Mouse (Mus musculus): ENCODE results near the gene Med12l. TPM values are rescaled to one million over a fixed set of nuclear protein-coding genes. Genes with fewer than 3 reads are reported as not detected.
A peak's percentile ranks its signal among the peaks of the same experiment; 100 is the strongest.

Med12l gene
- total RNA-seq, 1 experiment from 2014 or later, result 18.3 TPM

DNA sequence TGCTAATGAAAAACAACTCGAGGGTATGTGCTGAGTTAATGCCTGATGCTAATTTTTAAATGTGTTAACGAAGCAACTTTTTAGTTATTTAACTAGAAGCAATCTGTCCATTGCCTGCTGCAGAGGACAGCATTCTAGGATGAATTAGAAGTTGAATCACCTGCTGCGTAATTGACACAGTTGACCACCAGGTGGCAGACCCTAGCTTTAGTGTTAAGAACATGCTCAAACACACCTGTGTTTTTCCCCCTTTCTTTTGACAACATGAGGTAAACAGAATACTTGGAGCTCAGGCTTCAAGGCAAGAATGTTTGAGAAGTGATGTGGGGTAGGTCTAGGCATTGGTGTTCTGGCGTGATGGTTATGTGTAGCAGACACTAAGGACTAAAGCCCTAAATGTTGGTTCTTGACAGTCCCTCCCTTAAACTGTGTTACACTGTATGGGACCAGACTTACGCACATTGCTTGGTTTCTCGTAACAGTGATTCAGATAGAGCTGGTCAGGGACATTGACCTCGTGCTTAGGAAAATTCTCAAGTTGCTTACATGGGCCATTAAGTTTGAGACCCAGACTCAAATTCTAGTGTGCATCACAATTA, 315.8 kb downstream of the Med12l start:
- peak; percentile 63 for DNase-seq

DNA sequence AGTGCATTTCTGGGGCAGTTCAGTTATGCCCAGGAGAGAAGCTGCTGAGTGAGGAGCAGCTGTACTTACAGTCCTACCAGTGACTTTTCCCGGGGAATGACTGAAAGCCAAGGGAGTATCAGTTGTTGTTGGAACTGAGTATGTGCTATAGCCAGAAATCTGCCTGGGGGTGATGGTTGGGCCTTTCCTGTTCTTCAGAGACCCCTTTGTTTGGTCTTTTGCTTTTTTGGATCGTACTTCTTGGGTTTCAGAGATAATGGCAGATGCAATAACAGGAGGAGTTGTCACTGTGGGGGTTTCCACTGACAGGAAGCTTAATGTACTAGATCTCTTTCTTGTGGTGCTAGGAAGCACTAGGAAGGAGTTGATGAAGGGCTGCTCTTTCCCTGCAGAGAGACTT, 322.9 kb downstream of the Med12l start:
- no peak for DNase-seq

DNA sequence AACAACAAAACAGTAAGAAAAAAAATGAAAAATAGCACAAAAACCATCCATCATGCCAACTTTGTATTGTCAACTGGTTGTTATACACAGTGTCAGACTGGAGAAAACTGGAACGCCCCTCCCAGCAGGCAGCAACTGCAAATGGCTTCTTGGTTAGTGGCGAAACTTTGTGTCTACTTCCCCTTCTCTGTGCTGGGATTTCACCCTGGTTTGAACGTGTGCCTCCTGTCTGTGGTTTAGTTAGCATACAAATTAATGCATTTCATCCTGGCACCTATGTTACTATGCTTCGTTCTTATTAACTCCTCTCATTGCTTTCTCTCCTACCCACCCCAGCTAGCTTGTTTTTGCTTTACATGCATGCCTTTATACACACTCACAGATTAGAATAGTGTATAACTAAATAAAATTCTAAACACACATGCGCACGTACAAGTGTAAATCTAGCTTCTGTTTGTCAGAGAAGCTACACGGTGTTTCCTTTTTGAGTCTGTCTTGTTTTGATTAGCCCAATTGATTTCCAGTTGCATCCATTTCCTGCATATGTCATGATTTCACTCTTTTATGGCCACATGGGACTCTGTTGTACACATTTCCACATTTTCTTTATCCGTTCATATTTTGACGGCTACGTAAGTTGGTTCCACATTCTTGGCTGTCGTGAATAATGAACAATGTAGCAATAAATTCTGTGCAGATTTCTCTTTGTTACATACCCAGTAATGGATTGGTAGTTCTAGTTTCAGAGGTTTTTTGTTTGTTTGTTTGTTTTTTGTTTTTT, 336.2 kb downstream of the Med12l start:
- no peak for DNase-seq

DNA sequence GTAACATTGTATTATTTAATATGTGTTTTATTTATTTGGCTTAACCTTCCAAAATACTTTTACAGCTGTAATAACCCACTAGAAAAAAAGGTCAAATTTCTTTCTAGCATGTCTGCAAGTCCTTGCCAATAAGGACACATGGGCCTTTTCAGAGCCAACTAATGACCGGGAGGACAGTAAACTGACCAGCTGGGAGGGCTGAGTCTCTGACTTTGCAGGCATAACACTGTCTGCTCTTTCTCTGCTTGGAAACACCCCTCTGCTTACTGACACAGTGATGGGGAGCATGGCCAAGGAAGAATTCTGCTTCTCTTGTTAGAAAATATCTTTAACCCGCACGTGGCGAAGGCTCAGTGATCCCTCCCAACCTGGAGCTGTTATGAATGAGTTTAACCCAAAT, 337.4 kb downstream of the Med12l start:
- DNase-seq, result no peak

DNA sequence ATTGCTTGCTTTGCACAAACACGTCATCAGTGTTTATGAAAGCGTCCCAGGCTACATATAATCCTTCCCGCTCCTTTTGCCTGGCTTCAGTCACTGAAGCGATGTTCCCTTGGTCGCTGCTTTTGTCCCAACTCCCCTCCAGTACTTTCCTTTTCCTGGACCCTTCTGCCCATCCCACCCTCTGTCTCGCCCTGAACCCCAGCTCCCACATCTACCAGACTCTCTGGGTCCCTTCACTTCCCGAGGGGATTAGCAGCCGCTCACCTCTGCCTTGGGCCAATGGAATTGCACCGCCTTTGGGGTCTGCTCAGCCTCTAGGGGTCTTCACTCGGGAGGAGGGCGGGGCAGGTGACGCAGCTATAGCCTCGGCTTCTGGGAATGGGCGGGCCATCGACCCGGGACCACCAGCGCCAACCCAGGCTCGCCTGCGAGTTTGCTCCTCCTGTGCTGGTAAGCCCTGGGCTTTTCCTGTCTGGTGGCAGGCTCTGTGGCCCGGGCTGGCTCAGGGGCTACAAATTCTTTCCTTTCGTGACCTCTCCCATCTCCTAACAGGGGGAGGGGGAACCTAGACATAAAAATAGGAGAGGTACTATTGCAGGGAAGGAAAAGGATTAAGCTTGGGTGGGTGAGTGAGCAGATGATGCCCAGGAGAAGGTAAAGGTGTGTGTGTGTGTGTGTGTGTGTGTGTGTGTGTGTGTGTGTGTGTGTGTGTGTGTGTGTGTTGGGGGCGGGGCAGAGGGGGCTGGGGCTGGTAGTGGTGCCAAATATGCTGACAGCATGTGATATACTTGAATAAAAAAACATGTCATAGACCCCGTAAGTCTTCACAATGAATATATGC, 338.7 kb downstream of the Med12l start, which contains the start of gene Igsf10:
Igsf10 (minus strand) TSS at position 330 of the 841 bp plus-strand sequence.
- DNase-seq, result peak; percentile 24

DNA sequence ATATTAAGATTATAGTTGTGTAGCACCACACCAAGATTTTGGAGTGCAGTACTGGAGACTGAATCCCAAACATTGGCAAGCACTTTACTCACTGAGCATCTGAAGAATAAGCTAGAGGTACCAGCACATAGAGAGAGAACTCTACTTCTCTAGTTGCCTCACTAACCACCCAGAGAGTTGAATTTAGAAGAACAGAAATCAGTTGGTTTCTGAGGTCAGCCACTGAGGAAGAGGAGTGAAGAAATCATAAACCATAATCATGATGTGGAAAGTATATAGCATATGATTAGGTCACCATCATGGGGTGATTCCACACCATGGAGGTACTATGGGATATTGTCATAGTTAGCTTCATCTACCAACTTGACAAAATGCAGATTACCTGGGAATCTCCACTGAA, 346.1 kb downstream of the Med12l start:
- no peak for DNase-seq

DNA sequence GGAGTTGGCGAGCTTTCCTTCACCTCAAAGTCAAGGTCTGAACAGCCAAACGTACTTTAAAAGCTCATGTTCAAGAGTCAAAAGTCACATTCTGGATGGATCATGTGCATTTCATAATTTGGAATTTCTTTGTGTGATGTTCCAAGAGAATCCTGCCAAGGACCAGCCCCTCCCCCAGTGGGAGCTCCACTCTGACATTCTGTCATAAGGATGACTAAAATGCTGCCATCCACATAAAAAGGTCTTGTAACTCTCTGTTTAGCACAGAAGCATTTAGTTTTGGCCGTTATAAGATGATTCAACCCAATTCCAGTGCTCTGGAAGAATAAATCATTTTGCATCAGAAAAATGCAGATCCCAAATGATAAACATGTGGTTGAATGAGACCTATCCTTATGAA, 348.5 kb downstream of the Med12l start:
- peak; percentile 48 for DNase-seq

DNA sequence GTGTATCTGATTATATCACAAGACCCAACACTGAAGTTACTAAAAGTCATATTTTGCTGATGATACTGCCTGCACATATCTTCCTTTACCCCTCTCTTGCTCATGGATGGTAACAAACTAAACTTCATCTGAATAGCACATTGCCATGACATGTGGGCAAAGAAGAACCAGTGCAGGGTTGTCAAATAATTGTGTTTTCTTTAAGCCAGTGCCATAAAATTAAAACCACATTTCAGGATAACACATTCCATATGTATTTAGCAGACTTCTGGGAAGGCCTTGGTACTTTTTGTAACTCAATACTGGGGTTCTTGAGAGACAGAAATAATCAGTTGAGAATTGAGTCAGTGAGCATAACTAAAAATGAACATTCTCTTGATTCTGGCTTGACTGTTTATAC, 354.5 kb downstream of the Med12l start:
- no peak for DNase-seq

DNA sequence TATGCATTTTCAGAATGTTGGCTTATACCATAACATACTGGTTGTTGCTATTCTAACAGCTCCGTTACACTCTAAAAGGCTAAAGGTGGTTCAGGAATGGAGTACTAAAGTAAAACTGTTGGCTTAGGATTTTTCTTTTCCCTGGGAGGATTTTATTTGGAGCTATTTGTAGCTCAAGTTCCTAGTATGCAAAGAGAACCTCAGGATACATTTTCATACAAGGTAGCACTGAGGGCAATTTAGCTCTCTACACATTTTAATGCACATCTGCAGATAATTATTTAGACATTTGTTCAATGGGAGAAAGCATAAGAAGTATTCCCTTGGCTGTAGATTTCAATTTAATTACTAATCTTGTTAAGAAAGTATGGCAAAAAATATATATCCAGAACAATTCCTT, 356.3 kb downstream of the Med12l start:
- no peak for DNase-seq

Other genes with a start within 250 kb of the Med12l start
- not detected in 2 replicates for gene Mindy4b-ps, start 183.5 kb upstream of the Med12l start, total RNA-seq (2021)
- gene Clrn1, start 120.5 kb upstream of the Med12l start, total RNA-seq (2021), result not detected in 2 replicates
- 0.18 TPM in 1 of 2 replicates, not detected in the other for gene Gpr171, start 96.0 kb downstream of the Med12l start, total RNA-seq (2021)
- 6.8 and 15.7 TPM in 2 replicates for gene P2ry14, start 147.8 kb downstream of the Med12l start, total RNA-seq (2021)
- not detected in 2 replicates for gene Gpr87, start 189.3 kb downstream of the Med12l start, total RNA-seq (2021)
- 0.48 and 1.1 TPM in 2 replicates for gene P2ry13, start 205.1 kb downstream of the Med12l start, total RNA-seq (2021)

Measured in adrenal gland, postnatal 25 days (tissue).